Mouse (Mus musculus): Measurements from ENCODE around the gene B4galt7. TPM values are rescaled to one million over a fixed set of nuclear protein-coding genes. Genes with fewer than 3 reads are reported as not detected.
"Not testable (repeated sequence)": the region's sequence is repeated elsewhere in the genome, so short reads cannot be mapped to it uniquely, and the experiment has no call there.

Gene B4galt7
- polyA plus RNA-seq, 1 experiment = 45.3 TPM

GRCm38 (mm10) chr13:55607624-55608006, 7.9 kb downstream of the B4galt7 start:
- no peaks in the 10 kb centered on the region for H3K4me1 ChIP-seq (replicated peaks; ENCODE audit: control insufficient read depth, insufficient read depth, low read length)
- H3K27me3 ChIP-seq (ENCODE audit: control insufficient read depth, insufficient read depth, low read length) = no peaks in the 10 kb centered on the region
- peaks cover 13% of the 10 kb centered on the region for H3K36me3 ChIP-seq (ENCODE audit: control insufficient read depth, insufficient read depth, low read length)
- no peak for DNase-seq
- WGBS = 100% methylated on average over 2 of the region's 2 CpGs
- TF ChIP-seq POLR2A (IDR thresholded peaks at IDR 0.05; ENCODE audit: control insufficient read depth, extremely low read depth, insufficient read depth, low read length, poor library complexity) = no peak
- TF ChIP-seq CTCF (IDR thresholded peaks at IDR 0.05; ENCODE audit: borderline replicate concordance, control insufficient read depth, extremely low read depth, insufficient read depth, low read length, poor library complexity) = no peak
- H3K27ac ChIP-seq (ENCODE audit: control insufficient read depth, insufficient read depth, low read length) = no peak overlapping the region
- no peak overlapping the region for H3K4me3 ChIP-seq (ENCODE audit: control insufficient read depth, insufficient read depth, low read length)

GRCm38 (mm10) chr13:55611996-55612395, 12.3 kb downstream of the B4galt7 start:
- Histone ChIP-seq H3K36me3 (ENCODE audit: control insufficient read depth, insufficient read depth, low read length) (peaks cover 12% of the 10 kb centered on the region), H3K4me3 (ENCODE audit: control insufficient read depth, insufficient read depth, low read length) (no peak overlapping the region), H3K27ac (ENCODE audit: control insufficient read depth, insufficient read depth, low read length) (no peak overlapping the region), H3K27me3 (ENCODE audit: control insufficient read depth, insufficient read depth, low read length) (no peaks in the 10 kb centered on the region), H3K4me1 (replicated peaks; ENCODE audit: control insufficient read depth, insufficient read depth, low read length) (no peaks in the 10 kb centered on the region)
- DNase-seq = no peak
- TF ChIP-seq POLR2A (IDR thresholded peaks at IDR 0.05; ENCODE audit: control insufficient read depth, extremely low read depth, insufficient read depth, low read length, poor library complexity) (no peak), CTCF (IDR thresholded peaks at IDR 0.05; ENCODE audit: borderline replicate concordance, control insufficient read depth, extremely low read depth, insufficient read depth, low read length, poor library complexity) (no peak)
- 97% methylated on average over 7 of the region's 7 CpGs for WGBS

DNA sequence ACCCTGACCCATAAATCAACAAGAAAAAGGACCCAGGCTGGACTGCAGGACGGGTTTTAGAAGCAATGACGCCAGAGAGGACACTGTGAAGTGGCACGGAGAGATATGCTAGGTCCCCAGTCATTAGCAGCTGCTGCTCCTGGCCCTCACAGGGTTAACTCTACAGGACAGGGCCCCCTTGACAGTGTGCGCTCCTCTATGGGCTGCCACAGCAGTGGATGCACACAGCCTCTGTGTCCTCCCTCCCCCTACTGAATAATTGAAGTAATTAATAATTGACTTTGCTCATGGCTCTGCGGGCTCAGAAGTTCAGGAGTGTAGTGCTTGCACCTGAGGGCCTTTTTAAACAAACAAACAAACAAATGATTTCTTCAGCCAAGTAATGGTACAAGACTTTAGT, 13.8 kb downstream of the B4galt7 start:
- H3K4me3 ChIP-seq (ENCODE audit: control insufficient read depth, insufficient read depth, low read length) = no peak overlapping the region
- TF ChIP-seq POLR2A (IDR thresholded peaks at IDR 0.05; ENCODE audit: control insufficient read depth, extremely low read depth, insufficient read depth, low read length, poor library complexity) (no peak), CTCF (IDR thresholded peaks at IDR 0.05; ENCODE audit: borderline replicate concordance, control insufficient read depth, extremely low read depth, insufficient read depth, low read length, poor library complexity) (no peak)
- no peak for DNase-seq
- no peaks in the 10 kb centered on the region for H3K4me1 ChIP-seq (replicated peaks; ENCODE audit: control insufficient read depth, insufficient read depth, low read length)
- H3K27ac ChIP-seq (ENCODE audit: control insufficient read depth, insufficient read depth, low read length) = no peak overlapping the region
- WGBS = 89% methylated on average over 5 of the region's 5 CpGs
- peaks cover 6% of the 10 kb centered on the region for H3K36me3 ChIP-seq (ENCODE audit: control insufficient read depth, insufficient read depth, low read length)
- no peaks in the 10 kb centered on the region for H3K27me3 ChIP-seq (ENCODE audit: control insufficient read depth, insufficient read depth, low read length)

GRCm38 (mm10) chr13:55619328-55619727, 19.6 kb downstream of the B4galt7 start:
- WGBS = 95% methylated on average over 4 of the region's 4 CpGs
- Histone ChIP-seq H3K36me3 (ENCODE audit: control insufficient read depth, insufficient read depth, low read length) (no peaks in the 10 kb centered on the region), H3K27ac (ENCODE audit: control insufficient read depth, insufficient read depth, low read length) (no peak overlapping the region), H3K4me3 (ENCODE audit: control insufficient read depth, insufficient read depth, low read length) (no peak overlapping the region), H3K4me1 (replicated peaks; ENCODE audit: control insufficient read depth, insufficient read depth, low read length) (peaks cover 10% of the 10 kb centered on the region), H3K27me3 (ENCODE audit: control insufficient read depth, insufficient read depth, low read length) (no peaks in the 10 kb centered on the region)
- no peak for DNase-seq
- TF ChIP-seq POLR2A (IDR thresholded peaks at IDR 0.05; ENCODE audit: control insufficient read depth, extremely low read depth, insufficient read depth, low read length, poor library complexity) (no peak), CTCF (IDR thresholded peaks at IDR 0.05; ENCODE audit: borderline replicate concordance, control insufficient read depth, extremely low read depth, insufficient read depth, low read length, poor library complexity) (no peak)

- DNase-seq = no peak
Measured at GRCm38 (mm10) chr13:55620275-55620674, 20.6 kb downstream of the B4galt7 start.

DNA sequence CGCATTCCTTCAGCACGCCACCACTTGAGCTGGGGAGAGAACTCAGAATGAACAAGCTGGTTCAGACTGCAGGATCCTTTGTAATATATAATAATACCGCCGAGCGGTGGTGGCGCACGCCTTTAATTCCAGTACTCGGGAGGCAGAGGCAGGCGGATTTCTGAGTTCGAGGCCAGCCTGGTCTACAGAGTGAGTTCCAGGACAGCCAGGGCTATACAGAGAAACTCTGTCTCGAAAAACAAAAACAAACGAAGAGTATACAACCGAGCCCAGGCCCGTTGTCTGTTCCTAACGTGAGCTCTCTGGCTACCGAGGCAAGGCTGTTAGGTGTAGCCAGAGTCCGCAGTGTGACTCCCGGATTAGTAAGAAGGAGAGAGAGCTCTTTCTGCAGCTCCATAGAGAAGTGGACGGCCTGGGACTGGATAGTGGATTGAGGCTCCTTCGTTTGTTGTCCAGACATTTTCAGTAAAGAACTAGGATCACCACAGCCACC, 22.5 kb downstream of the B4galt7 start:
- not testable (repeated sequence) for H3K27me3 ChIP-seq (ENCODE audit: control insufficient read depth, insufficient read depth, low read length); DNase-seq; H3K36me3 ChIP-seq (ENCODE audit: control insufficient read depth, insufficient read depth, low read length); H3K27ac ChIP-seq (ENCODE audit: control insufficient read depth, insufficient read depth, low read length); H3K4me1 ChIP-seq (replicated peaks; ENCODE audit: control insufficient read depth, insufficient read depth, low read length)
- H3K4me3 ChIP-seq (ENCODE audit: control insufficient read depth, insufficient read depth, low read length) = peak overlapping the region; percentile 76
- WGBS = 7% methylated on average over 20 of the region's 20 CpGs

More at GRCm38 (mm10) chr13:55620275-55620674, 20.6 kb downstream of the B4galt7 start:
- H3K4me1 ChIP-seq (replicated peaks; ENCODE audit: control insufficient read depth, insufficient read depth, low read length) = peaks cover 10% of the 10 kb centered on the region
- no peak for TF ChIP-seq POLR2A (IDR thresholded peaks at IDR 0.05; ENCODE audit: control insufficient read depth, extremely low read depth, insufficient read depth, low read length, poor library complexity)
- TF ChIP-seq CTCF (IDR thresholded peaks at IDR 0.05; ENCODE audit: borderline replicate concordance, control insufficient read depth, extremely low read depth, insufficient read depth, low read length, poor library complexity) = no peak
- WGBS = 85% methylated on average over 2 of the region's 2 CpGs
- H3K27ac ChIP-seq (ENCODE audit: control insufficient read depth, insufficient read depth, low read length) = no peak overlapping the region
- no peaks in the 10 kb centered on the region for H3K36me3 ChIP-seq (ENCODE audit: control insufficient read depth, insufficient read depth, low read length)
- no peak overlapping the region for H3K4me3 ChIP-seq (ENCODE audit: control insufficient read depth, insufficient read depth, low read length)
- no peaks in the 10 kb centered on the region for H3K27me3 ChIP-seq (ENCODE audit: control insufficient read depth, insufficient read depth, low read length)
